ENCODE assay signal across 11 mouse cellular contexts in the genomic region with DNA sequence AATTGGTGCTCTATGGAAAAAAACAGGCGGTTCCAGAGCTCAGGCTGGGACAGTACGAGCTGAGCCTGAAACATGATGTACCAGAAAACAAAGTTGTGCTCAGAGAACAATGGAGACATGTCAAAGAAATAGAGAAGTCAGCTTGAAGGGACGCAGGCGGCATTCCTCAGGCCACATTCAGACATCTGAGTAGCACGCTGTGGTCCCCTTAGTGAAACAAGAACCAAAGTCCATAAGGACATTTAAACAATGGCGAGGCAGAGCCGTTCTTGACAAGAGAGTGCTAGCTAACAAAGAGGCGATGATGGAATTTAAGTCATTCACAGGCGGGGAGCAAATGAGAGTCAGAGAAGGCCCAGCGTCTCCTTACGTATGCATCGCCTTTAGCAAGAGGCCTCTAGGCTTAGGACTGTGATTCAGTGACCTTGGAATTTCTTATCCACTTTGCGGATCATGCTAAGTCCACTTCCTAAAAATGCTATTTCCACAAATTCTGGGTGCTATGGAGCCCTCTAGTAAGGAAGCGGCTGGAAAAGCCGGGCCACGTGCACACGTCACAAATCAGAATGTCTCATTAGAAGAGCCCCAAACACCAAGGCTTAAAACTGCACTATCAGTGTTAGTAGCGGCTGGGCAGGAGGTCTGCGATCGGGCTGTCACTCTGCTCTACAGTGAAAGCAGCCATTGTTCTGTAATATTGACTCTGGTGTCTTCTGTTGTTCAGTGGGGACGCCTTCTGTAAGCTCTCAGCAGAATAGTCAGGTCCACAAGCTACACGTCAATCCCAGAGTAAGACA. TPM values are rescaled to one million over a fixed set of nuclear protein-coding genes. Genes with fewer than 3 reads are reported as not detected.
A peak's percentile ranks its signal among the peaks of the same experiment; 100 is the strongest.
DNase-seq lines count a peak whose midpoint lies in the region; ATAC-seq and TF ChIP-seq lines count a peak whose summit lies in the region.
"Had no signal": no experiment of that assay in that cellular context is flagged by ENCODE, and none has a peak within 500 bp of the region (broad histone marks: within the 10 kb centered on the region; RNA-seq: fewer than 3 reads in every experiment).

No protein-coding gene starts in this region.

- peaks cover 16% of the 10 kb centered on the region for H3K4me1 ChIP-seq in forebrain, embryonic 13.5 days
- H3K4me1 ChIP-seq in hindbrain, embryonic 16.5 days (ENCODE audit: control insufficient read depth, insufficient read depth, low read depth, low read length): peaks cover 7% of the 10 kb centered on the region
- H3K4me1 ChIP-seq in stomach, postnatal 0 days (replicated peaks; ENCODE audit: control insufficient read depth, insufficient read depth): no peaks in the 10 kb centered on the region

- H3K36me3 ChIP-seq in forebrain, embryonic 13.5 days (ENCODE audit: poor library complexity, severe bottlenecking): no peaks in the 10 kb centered on the region
- no peaks in the 10 kb centered on the region for H3K36me3 ChIP-seq in hindbrain, embryonic 16.5 days (ENCODE audit: control insufficient read depth, insufficient read depth, low read length)
- no peaks in the 10 kb centered on the region for H3K36me3 ChIP-seq in stomach, postnatal 0 days (ENCODE audit: control insufficient read depth, insufficient read depth, low read length)

- no peaks in the 10 kb centered on the region for H3K27me3 ChIP-seq in forebrain, embryonic 13.5 days
- H3K27me3 ChIP-seq in hindbrain, embryonic 16.5 days (replicated peaks; ENCODE audit: control insufficient read depth, insufficient read depth, low read length): no peaks in the 10 kb centered on the region
- H3K27me3 ChIP-seq in stomach, postnatal 0 days (ENCODE audit: control insufficient read depth, insufficient read depth, low read length): no peaks in the 10 kb centered on the region
- H3K27me3 ChIP-seq: CH12.LX had no signal

- H3K4me2 ChIP-seq in forebrain, embryonic 13.5 days: peak overlapping the region; percentile 24
- peak overlapping the region; percentile 35 for H3K4me2 ChIP-seq in hindbrain, embryonic 16.5 days (ENCODE audit: low read length)
- H3K4me2 ChIP-seq in stomach, postnatal 0 days (replicated peaks; ENCODE audit: low read depth): no peak overlapping the region

- no peaks in the 10 kb centered on the region for H3K9me3 ChIP-seq in forebrain, embryonic 13.5 days (replicated peaks)
- no peaks in the 10 kb centered on the region for H3K9me3 ChIP-seq in hindbrain, embryonic 16.5 days (ENCODE audit: control insufficient read depth, low read length)
- H3K9me3 ChIP-seq in stomach, postnatal 0 days (ENCODE audit: control insufficient read depth, low read length): no peaks in the 10 kb centered on the region

- no peak for TF ChIP-seq EP300 in stomach, postnatal 0 days (optimal IDR thresholded peaks at IDR 0.05)

- TF ChIP-seq CTCF in stomach, postnatal 0 days (IDR thresholded peaks at IDR 0.05; ENCODE audit: low read depth): no peak

- 28% methylated on average over 22 of the region's 22 CpGs for WGBS in forebrain, embryonic 13.5 days
- WGBS in hindbrain, embryonic 16.5 days: 23% methylated on average over 22 of the region's 22 CpGs
- WGBS in stomach, postnatal 0 days: 57% methylated on average over 22 of the region's 22 CpGs

- DNase-seq in kidney, postnatal 14 days: peak; percentile 23
- DNase-seq in kidney, adult 8-10 months: no peak
- DNase-seq in stomach, postnatal 0 days (ENCODE audit: low spot score): no peak
- DNase-seq in left cerebral cortex, adult 18-20 months (ENCODE audit: low spot score in 2 of 2): no peak
- DNase-seq in ovary, adult 18-20 months (ENCODE audit: low spot score): no peak
- no peak for DNase-seq in thymus, postnatal 0 days (ENCODE audit: low spot score)

- no peak overlapping the region for H3K4me3 ChIP-seq in forebrain, embryonic 13.5 days
- H3K4me3 ChIP-seq in hindbrain, embryonic 16.5 days (ENCODE audit: low read length): no peak overlapping the region
- H3K4me3 ChIP-seq in stomach, postnatal 0 days (ENCODE audit: low read depth, low read length): no peak overlapping the region
- H3K4me3 ChIP-seq: erythroblast, embryonic 14.5 days had no signal

- no peak overlapping the region for H3K9ac ChIP-seq in forebrain, embryonic 13.5 days
- 0 out of 2 replicates have a peak overlapping the region, but pooled peaks have one; percentile 2 for H3K9ac ChIP-seq in hindbrain, embryonic 16.5 days (ENCODE audit: low read depth, low read length)
- no peak overlapping the region for H3K9ac ChIP-seq in stomach, postnatal 0 days (ENCODE audit: low read length)

- ATAC-seq in forebrain, embryonic 13.5 days: peak; percentile 43; the same call in 1 of the 2 replicates
- ATAC-seq in hindbrain, embryonic 16.5 days: peak; percentile 61
- ATAC-seq in stomach, postnatal 0 days (ENCODE audit: low FRiP score, low TSS enrichment): peak; percentile 15; the same call in 1 of the 2 replicates
- ATAC-seq: intestine, postnatal 0 days had no signal

- H3K27ac ChIP-seq in forebrain, embryonic 13.5 days: peak overlapping the region; percentile 35; the same call in 1 of the 2 replicates
- H3K27ac ChIP-seq in hindbrain, embryonic 16.5 days (ENCODE audit: low read depth, low read length): no peak overlapping the region
- H3K27ac ChIP-seq in stomach, postnatal 0 days (replicated peaks): no peak overlapping the region

RNA-seq across cellular contexts. Expression of gene Nek7, which starts 48.2 kb away (rescaled TPM):
- 19.8 and 20.6 TPM in 2 replicates for polyA plus RNA-seq in forebrain, embryonic 13.5 days (2015; fragmentation: Nextera tagmentation; extraction: Ambion mirVana)
- 10.9 and 12.3 TPM in 2 replicates for polyA plus RNA-seq in hindbrain, embryonic 16.5 days (2015; fragmentation: Nextera tagmentation; extraction: Ambion mirVana)
- polyA plus RNA-seq in stomach, postnatal 0 days (2015; fragmentation: Nextera tagmentation; extraction: Ambion mirVana): 35.8 and 40.0 TPM in 2 replicates
- 10 to 100 TPM; 35.6 to 37.0 TPM for total RNA-seq in left cerebral cortex, adult 18-20 months (2021)
- 29.0 and 36.9 TPM in 2 replicates for polyA plus RNA-seq in thymus, postnatal 0 days (2015; fragmentation: Nextera tagmentation; extraction: Ambion mirVana)
